Mouse (Mus musculus) embryonic fibroblast, embryonic 13.5 days (primary cell): ENCODE measurements around the gene Usp29. TPM values are rescaled to one million over a fixed set of nuclear protein-coding genes. Genes with fewer than 3 reads are reported as not detected.

Experiments
- H3K27ac ChIP-seq: 2 replicates; pipeline ENCODE4 v1.5.1; 2012; ENCODE audit warnings: low read length, control low read depth, inconsistent platforms; ENCODE audit not compliant: insufficient read depth
- H3K4me1 ChIP-seq: 2 replicates; pipeline ENCODE4 v1.6.1; 2011; ENCODE audit warnings: low read length; ENCODE audit not compliant: control insufficient read depth, insufficient read depth
- H3K4me3 ChIP-seq: 2 replicates; pipeline ENCODE4 v1.5.1; 2011; ENCODE audit warnings: mild to moderate bottlenecking, control low read depth, low read length; ENCODE audit not compliant: insufficient read depth
- CTCF ChIP-seq: IDR thresholded peaks from 2 replicates; pipeline ENCODE4 v1.5.1; 2011; ENCODE audit warnings: mild to moderate bottlenecking, control low read depth, low read length, moderate library complexity, borderline replicate concordance; ENCODE audit not compliant: insufficient read depth
- POLR2A ChIP-seq: IDR thresholded peaks from 2 replicates; pipeline ENCODE4 v1.6.1; 2011; ENCODE audit warnings: low read depth, mild to moderate bottlenecking, control low read depth, low read length, moderate library complexity
- polyA plus RNA-seq: library from polyadenylated mRNA; stranded (reverse); fragments of >200 nt; gene quantifications from 2 replicates; pipeline ENCODE4 v1.2.4, GENCODE M21; 2011; ENCODE audit warnings: low read depth; ENCODE audit not compliant: missing spikeins, insufficient read length

Usp29 gene
- 1.5 and 4.9 TPM in 2 replicates for polyA plus RNA-seq

DNA sequence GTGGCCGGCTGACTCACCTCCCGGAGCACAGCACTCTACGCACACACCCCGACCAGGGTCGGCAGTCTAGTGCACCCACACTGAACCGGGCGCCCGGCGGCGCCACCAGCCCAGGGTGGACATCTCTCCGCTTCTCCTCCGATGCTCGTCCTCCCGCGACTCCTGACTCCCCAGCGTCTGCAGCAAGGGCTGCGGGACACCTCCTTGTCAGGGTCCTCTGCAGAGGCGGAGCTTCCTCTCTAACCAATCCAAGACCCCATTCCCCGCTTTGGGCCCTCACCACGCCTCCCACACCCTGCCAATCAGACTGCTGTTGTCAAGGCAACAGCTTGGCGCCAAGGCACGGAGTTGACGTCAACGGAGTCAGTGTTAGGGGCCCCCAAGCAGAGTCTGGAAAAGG lies at the start of gene Usp29, which contains the start of gene Peg3:
Usp29 (plus strand) TSS at position 338 of the 400 bp plus-strand sequence.
Peg3 (minus strand) TSS at position 191 of the 400 bp plus-strand sequence.
- Histone ChIP-seq H3K4me3 (peak within 1 kb of the TSS; percentile 66), H3K27ac (peak within 1 kb of the TSS; percentile 90), H3K4me1 (no peaks in the 10 kb centered on the region)
- TF ChIP-seq POLR2A = peak; percentile 96
- TF ChIP-seq CTCF = no peak

DNA sequence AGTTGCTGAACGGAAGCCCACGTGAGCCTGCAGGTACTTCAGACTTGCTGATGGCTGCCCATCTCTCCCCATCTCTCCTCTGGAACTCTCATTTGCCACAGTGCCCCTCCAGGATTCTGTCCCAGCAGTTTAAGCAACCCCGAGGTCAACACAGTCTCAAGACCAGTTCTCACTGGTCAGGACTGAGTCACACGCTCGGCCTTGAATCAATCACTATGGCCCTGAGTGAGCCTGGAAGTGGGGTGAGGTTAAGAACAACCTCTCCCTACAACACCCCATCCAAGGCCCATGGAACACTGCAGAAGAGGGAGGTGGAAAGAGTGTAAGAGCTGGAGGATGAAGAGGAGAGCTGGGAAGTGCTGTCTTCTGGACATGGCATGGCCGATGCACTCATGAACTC lies 44.9 kb upstream of the Usp29 start:
- no peaks in the 10 kb centered on the region for H3K4me1 ChIP-seq
- TF ChIP-seq CTCF (no peak), POLR2A (no peak)

DNA sequence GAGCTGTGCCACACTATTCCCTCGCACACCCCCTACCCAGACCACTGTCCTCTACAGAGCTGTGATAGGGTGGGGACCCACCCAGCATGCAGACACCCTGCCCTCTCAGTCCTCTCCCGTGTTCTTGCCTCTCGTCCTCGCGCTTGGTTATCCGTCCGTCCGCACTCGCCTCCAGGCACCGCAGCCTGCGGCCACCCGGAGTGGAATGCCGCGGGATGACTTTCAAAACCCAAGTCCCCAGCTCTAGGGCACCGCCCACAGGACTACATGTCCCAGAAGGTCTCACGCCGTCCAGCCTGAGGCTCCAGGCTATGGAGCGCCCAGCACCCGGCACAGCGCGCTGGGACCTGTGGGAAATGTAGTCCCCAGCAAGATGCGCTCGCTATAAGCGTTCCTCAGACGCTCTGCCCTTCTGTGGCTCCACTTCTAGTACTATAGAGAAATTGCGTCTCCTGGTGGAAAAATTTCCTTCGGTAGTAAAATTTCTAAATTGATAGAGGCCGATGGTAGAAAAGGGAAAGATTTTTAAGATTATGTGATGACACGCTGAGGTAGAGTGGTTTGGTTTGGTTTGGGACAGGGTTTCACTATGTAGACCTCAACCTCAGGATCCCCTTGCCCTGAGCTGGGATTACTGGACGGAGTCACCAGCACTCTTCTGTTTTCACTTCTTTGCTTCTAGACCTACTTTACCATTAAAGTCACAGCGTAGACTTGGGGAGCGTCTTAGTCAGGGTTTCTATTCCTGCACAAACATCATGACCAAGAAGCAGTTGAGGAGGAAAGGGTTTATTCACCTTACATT lies 33.9 kb upstream of the Usp29 start, which contains the start of gene Zim1:
Zim1 (minus strand) TSS at position 210 of the 805 bp plus-strand sequence.
- Histone ChIP-seq H3K4me1 (no peaks in the 10 kb centered on the region), H3K4me3 (peak within 1 kb of the TSS; percentile 65), H3K27ac (no peak within 1 kb of the TSS)
- TF ChIP-seq CTCF (no peak), POLR2A (peak; percentile 76)

More for the DNA sequence above, 44.9 kb upstream of the Usp29 start:
- Histone ChIP-seq H3K27ac (no peak overlapping the region), H3K4me3 (no peak overlapping the region)

DNA sequence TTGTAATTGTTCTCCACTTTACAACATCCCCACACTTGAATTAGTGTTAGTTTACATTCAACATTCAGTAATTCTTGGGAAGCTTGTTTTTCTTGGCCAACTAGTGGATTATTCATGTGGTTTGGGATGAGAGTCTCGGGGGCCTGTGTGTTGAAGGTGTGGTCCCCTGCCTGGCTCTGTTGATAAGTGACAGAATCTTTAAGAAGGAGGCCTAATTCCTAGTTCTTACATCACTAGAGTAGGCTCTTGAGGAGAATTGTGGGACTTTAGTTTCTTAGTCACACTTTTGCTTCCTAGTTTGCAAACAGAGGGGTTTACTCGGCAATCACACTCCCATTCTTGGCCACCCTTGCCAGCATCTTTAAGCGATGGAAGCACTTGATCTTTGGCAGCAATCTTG lies 31.1 kb upstream of the Usp29 start:
- H3K27ac ChIP-seq = no peak overlapping the region
- no peaks in the 10 kb centered on the region for H3K4me1 ChIP-seq
- H3K4me3 ChIP-seq = no peak overlapping the region
- TF ChIP-seq POLR2A (no peak), CTCF (no peak)

DNA sequence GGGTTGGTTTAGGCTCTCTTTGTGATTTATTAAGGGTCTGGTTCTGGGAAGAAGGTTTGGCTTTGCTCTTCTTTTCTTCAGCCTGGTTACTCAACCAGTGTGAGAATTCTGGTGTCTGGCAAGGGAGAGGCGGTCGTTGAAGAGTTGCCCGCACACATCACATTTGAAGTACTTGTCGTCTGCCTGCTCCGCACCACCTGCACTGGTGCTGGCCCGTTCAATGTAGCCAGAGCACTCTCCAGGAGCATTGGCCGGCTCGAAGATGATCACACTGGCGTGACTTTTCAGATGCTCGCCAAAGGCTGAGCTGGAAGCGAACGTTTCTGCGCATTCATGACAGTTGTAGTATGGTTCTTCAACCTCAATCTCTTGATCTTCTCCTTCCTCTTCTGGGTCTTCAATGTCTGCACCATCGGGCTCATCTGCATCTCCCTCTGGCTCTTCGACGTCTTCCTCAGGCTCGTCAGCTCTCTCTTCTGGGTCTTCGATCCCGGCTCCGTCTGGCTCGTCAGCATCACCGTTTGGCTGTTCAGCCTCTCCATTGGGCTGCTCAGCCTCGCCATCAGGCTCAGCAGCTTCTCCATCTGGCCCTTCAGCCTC lies 22.9 kb upstream of the Usp29 start:
- Histone ChIP-seq H3K4me1 (no peaks in the 10 kb centered on the region), H3K27ac (no peak overlapping the region), H3K4me3 (no peak overlapping the region)
- TF ChIP-seq POLR2A = no peak
- TF ChIP-seq CTCF = no peak

GRCm38 (mm10) chr7:6708451-6709180 lies 21.8 kb upstream of the Usp29 start:
- Histone ChIP-seq H3K4me3 (no peak overlapping the region), H3K4me1 (no peaks in the 10 kb centered on the region), H3K27ac (no peak overlapping the region)
- TF ChIP-seq POLR2A = no peak
- no peak for TF ChIP-seq CTCF

GRCm38 (mm10) chr7:6709396-6709795 lies 21.0 kb upstream of the Usp29 start:
- H3K27ac ChIP-seq = no peak overlapping the region
- no peaks in the 10 kb centered on the region for H3K4me1 ChIP-seq
- H3K4me3 ChIP-seq = no peak overlapping the region
- no peak for TF ChIP-seq POLR2A
- TF ChIP-seq CTCF = no peak

- H3K4me1 ChIP-seq = no peaks in the 10 kb centered on the region
- peak overlapping the region; percentile 89 for H3K27ac ChIP-seq
- peak overlapping the region; percentile 29 for H3K4me3 ChIP-seq
- TF ChIP-seq POLR2A = no peak
- no peak for TF ChIP-seq CTCF
These were observed 2.8 kb upstream of the Usp29 start for GRCm38 (mm10) chr7:6727351-6728121.
